Mouse (Mus musculus) thymus, adult 2 months (tissue): ENCODE measurements at regions not wholly inside any gene's neighbourhood (a gene's known extent, or its start where the extent isn't known, plus 50 kb on each side); places are given as distances from the start of the nearest gene placed in this dataset.

Experiments used
- CTCF ChIP-seq: fragments of 200-500 bp; IDR thresholded peaks from 2 replicates; pipeline ENCODE4 v1.5.1; 2012; ENCODE audit warnings: mild to moderate bottlenecking, control low read depth, low read length, moderate library complexity, borderline replicate concordance; ENCODE audit not compliant: control insufficient read depth, poor library complexity, insufficient read depth; ENCODE audit errors: extremely low read depth
- POLR2A ChIP-seq: fragments of 200-500 bp; IDR thresholded peaks from 2 replicates; pipeline ENCODE4 v1.6.1; 2012; ENCODE audit warnings: mild to moderate bottlenecking, low read length, control low read depth, moderate library complexity; ENCODE audit not compliant: control insufficient read depth, poor library complexity, insufficient read depth; ENCODE audit errors: extremely low read depth

DNA sequence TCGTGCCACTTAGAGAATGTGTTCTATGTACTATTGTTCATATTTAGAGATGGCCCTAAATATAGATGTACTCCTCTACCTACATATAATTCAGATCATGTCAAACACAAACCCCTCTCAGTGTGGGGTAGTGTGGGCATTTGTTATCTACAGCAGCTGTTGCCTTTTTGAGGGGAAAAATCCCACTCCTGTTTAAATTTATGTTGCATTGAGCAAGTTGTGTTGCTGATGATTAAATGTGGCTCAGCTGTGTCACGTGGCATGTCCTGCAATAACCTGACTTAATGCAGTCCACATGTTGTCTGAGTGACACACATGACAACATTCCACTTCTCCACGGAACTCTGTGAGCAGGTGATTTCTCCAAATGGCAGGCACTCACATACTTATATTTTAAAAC lies 141.7 kb upstream of the Zeb2 start:
- TF ChIP-seq CTCF (no peak), POLR2A (no peak)
